Mouse (Mus musculus) olfactory bulb, adult 2 months (tissue): ENCODE data around the gene Hsd17b12. TPM values are rescaled to one million over a fixed set of nuclear protein-coding genes. Genes with fewer than 3 reads are reported as not detected.

Experiments used
- H3K27ac ChIP-seq: fragments of 200-500 bp; 2 replicates; pipeline ENCODE4 v1.5.1; 2012; ENCODE audit warnings: low read depth, low read length; ENCODE audit not compliant: insufficient read depth
- H3K4me1 ChIP-seq: fragments of 200-500 bp; 2 replicates; pipeline ENCODE4 v1.6.1; 2012; ENCODE audit warnings: low read length; ENCODE audit not compliant: control insufficient read depth, insufficient read depth
- H3K4me3 ChIP-seq: fragments of 200-500 bp; 2 replicates; pipeline ENCODE4 v1.5.1; 2012; ENCODE audit warnings: mild to moderate bottlenecking, low read depth, low read length, moderate library complexity; ENCODE audit not compliant: insufficient read depth
- CTCF ChIP-seq: fragments of 200-500 bp; IDR thresholded peaks from 2 replicates; pipeline ENCODE4 v1.5.1; 2012; ENCODE audit warnings: low read depth, mild to moderate bottlenecking, low read length, moderate library complexity; ENCODE audit not compliant: insufficient read depth
- POLR2A ChIP-seq: fragments of 200-500 bp; IDR thresholded peaks from 2 replicates; pipeline ENCODE4 v1.6.1; 2012; ENCODE audit warnings: mild to moderate bottlenecking, low read depth, low read length, moderate library complexity; ENCODE audit not compliant: insufficient read depth
- WGBS: fragments of 180-500 bp; shearing (Covaris S2); methylation state at CpG from one replicate; pipeline ENCODE4 v1.1.7; 2018; 5-methylcytosine and 5-hydroxymethylcytosine counted together
- polyA plus RNA-seq: library from polyadenylated mRNA; stranded (reverse); fragments of >200 nt; gene quantifications from 2 replicates; pipeline ENCODE4 v1.2.4, GENCODE M21; 2012; ENCODE audit warnings: low replicate concordance; ENCODE audit not compliant: missing spikeins, insufficient read depth, insufficient read length

The Hsd17b12 gene
- polyA plus RNA-seq, 1 experiment, result not detected

- Histone ChIP-seq H3K4me1 (peaks cover 2% of the 10 kb centered on the region; the same call in 1 of the 2 replicates), H3K4me3 (no peak overlapping the region), H3K27ac (peak overlapping the region; percentile 64)
- no peak for TF ChIP-seq CTCF
- WGBS, result 27% methylated on average over 7 of the region's 7 CpGs
Observed at GRCm38 (mm10) chr2:94122182-94123041, 35.4 kb downstream of the Hsd17b12 start.

GRCm38 (mm10) chr2:94103758-94104157 lies 54.0 kb downstream of the Hsd17b12 start:
- 41% methylated on average over 2 of the region's 2 CpGs for WGBS
- H3K4me1 ChIP-seq, result no peaks in the 10 kb centered on the region
- TF ChIP-seq CTCF (no peak), POLR2A (no peak)
- no peak overlapping the region for H3K4me3 ChIP-seq
- H3K27ac ChIP-seq, result no peak overlapping the region

GRCm38 (mm10) chr2:94089901-94090300 lies 67.9 kb downstream of the Hsd17b12 start:
- no peaks in the 10 kb centered on the region for H3K4me1 ChIP-seq
- no peak overlapping the region for H3K27ac ChIP-seq
- no peak overlapping the region for H3K4me3 ChIP-seq
- 100% methylated on average over 1 of the region's 1 CpGs for WGBS
- no peak for TF ChIP-seq POLR2A
- no peak for TF ChIP-seq CTCF

GRCm38 (mm10) chr2:94069482-94069881 lies 88.3 kb downstream of the Hsd17b12 start:
- Histone ChIP-seq H3K4me1 (no peaks in the 10 kb centered on the region), H3K27ac (no peak overlapping the region), H3K4me3 (no peak overlapping the region)
- WGBS, result 77% methylated on average over 5 of the region's 5 CpGs
- TF ChIP-seq POLR2A, result no peak
- no peak for TF ChIP-seq CTCF

GRCm38 (mm10) chr2:94066540-94067135 lies 91.1 kb downstream of the Hsd17b12 start:
- no peak for TF ChIP-seq CTCF
- no peak for TF ChIP-seq POLR2A
- no peak overlapping the region for H3K27ac ChIP-seq
- 97% methylated on average over 5 of the region's 5 CpGs for WGBS
- no peak overlapping the region for H3K4me3 ChIP-seq
- H3K4me1 ChIP-seq, result no peaks in the 10 kb centered on the region

- TF ChIP-seq POLR2A, result no peak
- no peak for TF ChIP-seq CTCF
- 91% methylated on average over 7 of the region's 7 CpGs for WGBS
Observed at GRCm38 (mm10) chr2:94066120-94066519, 91.6 kb downstream of the Hsd17b12 start.

GRCm38 (mm10) chr2:94062791-94063190 lies 95.0 kb downstream of the Hsd17b12 start:
- TF ChIP-seq POLR2A (no peak), CTCF (no peak)
- Histone ChIP-seq H3K4me3 (no peak overlapping the region), H3K4me1 (no peaks in the 10 kb centered on the region), H3K27ac (no peak overlapping the region)
- WGBS, result 85% methylated on average over 4 of the region's 4 CpGs

More at GRCm38 (mm10) chr2:94066120-94066519, 91.6 kb downstream of the Hsd17b12 start:
- H3K4me3 ChIP-seq, result no peak overlapping the region
- H3K4me1 ChIP-seq, result no peaks in the 10 kb centered on the region
- H3K27ac ChIP-seq, result no peak overlapping the region

- H3K4me3 ChIP-seq, result no peak overlapping the region
- WGBS, result 65% methylated on average over 5 of the region's 5 CpGs
- no peak for TF ChIP-seq POLR2A
- no peak for TF ChIP-seq CTCF
- H3K4me1 ChIP-seq, result no peaks in the 10 kb centered on the region
- no peak overlapping the region for H3K27ac ChIP-seq
Observed at GRCm38 (mm10) chr2:94059459-94059858, 98.3 kb downstream of the Hsd17b12 start.

GRCm38 (mm10) chr2:94054813-94055212 lies 103.0 kb downstream of the Hsd17b12 start:
- no peak overlapping the region for H3K4me3 ChIP-seq
- peaks cover 6% of the 10 kb centered on the region for H3K4me1 ChIP-seq
- TF ChIP-seq POLR2A (no peak), CTCF (no peak)
- H3K27ac ChIP-seq, result no peak overlapping the region
